Mouse (Mus musculus) embryo, embryonic 10.5 days (tissue): ENCODE data around the gene Pbx4.

ENCODE experiments used
- DNase-seq: peaks from one replicate; pipeline ENCODE4 v3.0.0-alpha.2; 2015; ENCODE audit warnings: low spot score

The Pbx4 gene

DNA sequence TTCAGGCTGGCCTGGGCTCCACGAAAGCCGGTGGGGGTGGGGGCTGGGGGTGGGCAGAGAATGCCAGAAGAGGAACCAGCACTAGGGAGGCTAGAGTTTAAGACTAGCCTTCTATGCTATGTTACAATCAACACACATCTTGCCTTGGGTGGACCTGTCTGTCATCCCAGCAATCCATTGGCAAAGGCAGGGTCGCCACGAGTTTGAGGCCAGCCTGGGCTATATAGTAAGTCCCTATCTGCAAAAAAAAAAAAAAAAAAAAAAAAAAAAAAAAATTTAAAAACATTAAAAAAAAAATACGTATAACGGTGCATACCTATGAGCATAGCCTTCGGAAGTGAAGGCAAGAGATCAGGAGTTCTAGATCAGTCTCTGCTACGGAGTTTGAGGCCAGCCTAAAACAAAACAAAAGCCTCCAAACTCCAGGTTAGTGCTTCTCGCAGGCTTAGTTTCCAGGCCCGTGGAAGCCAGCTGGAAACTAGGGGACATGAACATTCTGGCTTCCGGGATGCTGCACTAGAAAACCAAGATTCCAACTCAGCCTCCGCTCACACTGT, 68.7 kb downstream of the Pbx4 start:
- DNase-seq = no peak

DNA sequence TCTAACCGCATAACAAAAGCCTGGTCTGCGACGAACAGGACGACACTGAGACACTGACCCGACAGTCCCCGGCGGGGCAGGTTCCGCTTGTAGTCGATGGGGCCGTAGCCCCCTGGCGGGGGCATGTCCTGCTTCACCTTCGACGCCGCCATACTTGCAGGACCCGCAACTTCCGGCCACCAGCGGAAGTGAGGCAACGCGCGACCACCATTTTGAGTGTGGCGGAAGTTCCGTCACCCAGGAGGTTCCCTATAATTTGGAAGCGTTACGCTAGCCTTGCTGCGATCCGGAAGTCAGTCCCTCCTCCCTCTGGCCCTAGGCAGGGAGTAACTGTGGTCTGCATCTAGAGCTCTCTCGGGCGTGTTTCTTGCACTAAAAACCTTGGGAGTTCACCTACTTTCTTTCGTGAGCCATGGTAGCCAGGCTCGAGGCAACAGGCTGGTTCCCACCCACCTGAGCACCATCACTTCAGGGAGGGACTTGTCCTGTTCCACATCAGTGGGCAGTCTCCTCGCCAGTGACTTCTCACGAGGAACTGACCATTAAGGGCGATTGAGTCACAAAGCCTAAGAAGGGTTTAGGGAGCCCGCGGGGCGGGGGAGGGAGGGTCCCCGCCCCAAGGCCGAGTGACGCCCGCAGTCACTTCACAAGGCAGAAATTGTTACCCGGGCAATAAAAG, 69.3 kb downstream of the Pbx4 start:
- DNase-seq = peak; percentile 97

DNA sequence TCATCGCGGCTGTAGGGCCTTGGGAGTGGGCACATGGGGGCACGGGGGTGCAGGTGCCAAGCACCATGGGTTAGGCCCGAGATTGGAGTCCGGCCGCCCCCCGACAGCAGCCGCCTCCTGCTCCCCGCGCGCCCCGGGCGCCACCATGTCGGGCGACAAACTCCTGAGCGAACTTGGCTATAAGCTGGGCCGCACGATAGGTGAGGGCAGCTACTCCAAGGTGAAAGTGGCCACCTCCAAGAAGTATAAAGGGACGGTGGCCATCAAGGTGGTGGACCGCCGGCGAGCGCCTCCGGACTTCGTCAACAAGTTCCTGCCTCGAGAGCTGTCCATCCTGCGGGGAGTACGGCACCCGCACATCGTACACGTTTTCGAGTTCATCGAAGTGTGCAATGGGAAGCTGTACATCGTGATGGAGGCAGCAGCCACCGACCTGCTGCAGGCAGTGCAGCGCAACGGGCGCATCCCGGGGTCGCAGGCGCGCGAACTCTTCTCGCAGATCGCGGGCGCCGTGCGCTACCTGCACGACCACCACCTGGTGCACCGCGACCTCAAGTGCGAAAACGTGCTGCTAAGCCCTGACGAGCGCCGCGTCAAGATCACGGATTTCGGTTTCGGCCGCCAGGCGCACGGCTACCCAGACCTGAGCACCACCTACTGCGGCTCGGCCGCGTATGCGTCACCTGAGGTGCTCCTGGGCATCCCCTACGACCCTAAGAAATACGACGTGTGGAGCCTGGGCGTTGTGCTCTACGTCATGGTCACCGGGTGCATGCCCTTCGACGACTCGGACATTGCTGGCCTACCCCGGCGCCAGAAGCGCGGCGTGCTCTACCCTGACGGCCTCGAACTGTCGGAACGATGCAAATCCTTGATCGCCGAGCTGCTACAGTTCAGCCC, 70.1 kb downstream of the Pbx4 start, which contains the start of the genes Tssk6, Ndufa13 and Yjefn3:
TSS of gene Tssk6 (plus strand) at position 22 of the 900 bp plus-strand sequence.
TSS of gene Ndufa13 (minus strand) at position 396 of the 900 bp plus-strand sequence.
TSS of gene Yjefn3 (minus strand) at position 550 of the 900 bp plus-strand sequence.
- no peak for DNase-seq

DNA sequence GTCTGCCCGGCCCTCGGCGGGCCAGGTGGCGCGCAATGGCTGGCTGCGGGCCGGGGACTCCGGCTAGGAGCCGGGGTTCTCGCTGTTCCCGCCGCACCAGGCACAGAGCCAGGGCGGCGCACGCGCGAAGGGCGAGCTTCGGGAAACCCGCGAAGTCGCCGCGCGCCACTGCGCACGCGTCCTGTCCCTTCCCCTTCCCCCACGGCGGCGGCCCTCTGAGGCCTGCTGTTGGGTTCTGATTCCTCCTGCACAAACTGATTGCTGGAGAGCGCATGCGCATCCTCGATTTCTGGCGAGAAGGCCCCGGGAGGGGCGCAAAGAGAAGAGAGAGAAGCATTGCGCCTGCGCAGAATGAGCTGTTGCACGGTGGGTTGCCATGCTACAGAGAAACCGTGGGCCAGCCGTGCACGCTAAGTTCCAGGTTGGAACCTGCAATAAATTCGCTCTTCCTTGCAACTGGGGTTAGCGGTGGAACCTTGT, 70.8 kb downstream of the Pbx4 start:
- peak; percentile 100 for DNase-seq

DNA sequence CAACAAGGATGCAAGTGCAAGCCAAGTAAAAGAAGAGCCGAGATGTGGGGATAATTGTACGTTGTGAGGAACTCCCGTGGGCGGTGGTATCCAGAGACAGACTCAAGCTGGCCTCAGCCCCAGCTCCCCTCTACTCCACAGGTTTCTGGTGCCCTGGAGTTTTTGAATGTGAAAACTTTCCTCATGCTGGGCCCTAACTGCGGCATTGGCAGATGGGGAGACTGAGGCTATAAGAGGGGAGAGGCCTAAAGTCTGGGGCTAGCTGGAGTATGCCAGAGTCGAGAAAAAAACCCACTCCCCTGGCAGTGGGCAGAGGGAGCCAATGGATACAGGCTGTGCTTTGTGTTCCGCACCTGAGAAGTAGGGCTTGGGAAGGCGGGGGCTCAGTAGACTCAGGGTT, 71.8 kb downstream of the Pbx4 start:
- DNase-seq = no peak

DNA sequence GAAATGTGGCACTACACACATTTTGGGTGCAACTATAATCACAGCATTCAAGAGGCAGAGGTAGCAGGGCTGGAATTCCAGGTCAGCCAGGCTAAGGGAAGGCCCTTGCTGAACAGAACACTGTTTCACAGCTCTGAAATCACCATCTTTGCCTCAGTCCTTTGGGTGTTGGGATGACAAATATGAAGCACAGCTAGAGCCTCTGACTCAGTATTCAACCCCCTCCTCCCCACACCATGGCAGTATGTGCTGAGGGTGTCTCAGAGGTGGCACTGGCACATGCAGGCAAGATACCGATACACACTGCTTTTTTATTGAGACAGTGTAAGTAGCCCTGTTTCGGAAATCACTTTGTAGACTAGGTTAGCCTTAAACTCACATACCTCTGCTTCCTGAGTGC, 74.0 kb downstream of the Pbx4 start:
- DNase-seq = no peak

DNA sequence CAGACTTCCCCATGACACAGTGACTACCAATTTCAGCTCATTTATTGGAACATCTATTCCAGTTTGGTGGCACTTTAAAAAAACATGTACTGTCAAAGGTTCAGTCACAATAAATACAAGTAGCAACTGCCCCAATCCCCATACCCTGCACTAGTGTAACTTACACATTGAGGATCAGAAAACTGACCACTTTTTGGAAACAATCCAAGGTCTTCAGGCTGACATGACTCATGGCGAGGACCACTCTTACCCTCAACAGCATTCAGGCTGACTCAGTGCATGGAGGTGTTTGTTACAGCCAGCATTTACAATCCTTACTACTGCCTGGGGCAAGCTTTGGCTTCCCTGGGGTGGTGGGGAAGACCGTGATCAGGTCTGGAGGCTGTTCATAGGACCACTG, 74.8 kb downstream of the Pbx4 start:
- DNase-seq = no peak

DNA sequence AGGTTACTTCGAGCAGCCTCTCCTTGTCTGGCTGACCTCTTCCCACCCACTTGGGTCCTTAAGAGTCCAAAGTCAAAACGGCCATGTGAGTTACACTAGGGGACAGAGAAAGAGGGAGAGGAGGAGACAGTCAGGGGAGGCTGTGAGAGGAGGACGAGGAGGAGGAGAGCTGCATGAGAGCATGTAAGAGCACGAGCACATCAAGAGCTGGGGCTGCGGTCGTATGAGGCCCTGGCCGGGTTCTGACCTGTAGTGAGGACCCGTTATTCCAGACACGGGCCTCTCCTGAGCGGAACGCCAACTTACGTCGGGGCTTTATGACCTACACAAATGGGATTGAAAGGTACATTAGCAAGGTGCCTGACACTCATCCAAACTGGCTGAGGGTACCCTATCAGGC, 79.6 kb downstream of the Pbx4 start:
- DNase-seq = no peak

DNA sequence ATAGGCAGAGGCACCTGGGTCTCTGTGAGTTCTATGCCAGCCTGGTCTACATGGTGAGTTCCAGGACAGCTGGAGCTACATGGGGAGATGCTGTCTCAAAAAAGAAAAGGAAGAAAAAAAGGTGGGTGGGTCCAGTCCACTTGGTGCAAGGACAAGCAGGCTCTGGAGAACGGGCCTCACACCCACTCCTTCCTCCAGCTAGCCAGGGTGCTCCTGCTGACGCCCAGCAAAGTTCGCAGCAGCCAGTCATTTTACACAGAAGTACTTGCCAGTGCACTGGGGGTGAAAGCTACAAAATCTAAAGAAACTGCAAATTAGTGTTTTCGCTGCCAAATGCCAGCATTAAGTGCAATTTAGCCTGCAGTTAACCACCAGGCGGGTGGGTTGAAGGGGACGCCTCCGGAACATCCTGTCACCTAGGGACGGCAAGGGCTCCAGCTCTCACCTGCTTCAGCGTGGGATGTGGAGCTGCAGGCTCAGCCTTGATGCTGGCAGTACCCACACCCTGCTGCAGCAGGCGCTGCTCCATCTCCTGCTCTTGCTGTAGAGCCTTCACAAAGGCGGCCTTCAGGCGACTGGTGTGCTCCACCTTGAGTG, 80.3 kb downstream of the Pbx4 start:
- no peak for DNase-seq

DNA sequence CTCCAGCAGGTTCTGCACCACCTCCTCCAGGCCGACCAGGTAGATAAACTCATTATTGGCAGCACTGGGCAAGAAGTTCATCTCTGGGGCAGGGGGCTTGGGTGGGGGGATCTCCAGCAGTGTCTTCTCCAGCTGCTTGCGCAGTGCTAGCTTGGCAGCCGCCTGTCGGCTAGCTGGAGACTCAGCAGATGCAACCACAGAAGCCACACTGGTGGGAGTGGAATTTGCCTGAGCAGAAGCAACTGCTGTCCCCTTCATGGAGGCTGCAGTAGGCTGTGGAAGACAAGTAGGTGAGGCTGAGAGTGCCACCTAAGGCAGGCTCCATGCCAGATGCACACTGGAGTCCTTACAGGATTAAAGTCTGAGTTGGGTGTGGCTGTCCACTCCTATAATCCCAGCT, 82.2 kb downstream of the Pbx4 start:
- DNase-seq = no peak

DNA sequence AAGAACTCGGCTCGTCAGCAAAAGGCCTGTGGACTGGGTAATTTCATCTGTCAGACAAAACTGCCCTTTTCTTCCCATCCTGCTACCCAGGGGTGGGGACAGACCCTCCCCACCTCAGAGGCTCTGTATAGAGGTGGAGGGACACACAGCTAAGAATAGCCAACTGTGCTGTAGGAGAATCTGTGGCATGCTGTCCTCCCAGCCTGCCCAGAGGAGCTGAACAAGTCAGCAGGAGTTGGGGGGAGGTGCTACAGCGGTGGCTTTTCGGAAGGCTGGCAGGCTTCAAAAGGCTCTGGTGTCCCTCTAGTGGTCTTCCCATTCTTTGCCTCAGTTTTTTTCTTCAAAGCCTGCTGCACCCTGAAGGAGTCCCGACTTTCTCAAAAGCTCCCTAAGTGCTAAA, 83.5 kb downstream of the Pbx4 start:
- peak; percentile 49 for DNase-seq

DNA sequence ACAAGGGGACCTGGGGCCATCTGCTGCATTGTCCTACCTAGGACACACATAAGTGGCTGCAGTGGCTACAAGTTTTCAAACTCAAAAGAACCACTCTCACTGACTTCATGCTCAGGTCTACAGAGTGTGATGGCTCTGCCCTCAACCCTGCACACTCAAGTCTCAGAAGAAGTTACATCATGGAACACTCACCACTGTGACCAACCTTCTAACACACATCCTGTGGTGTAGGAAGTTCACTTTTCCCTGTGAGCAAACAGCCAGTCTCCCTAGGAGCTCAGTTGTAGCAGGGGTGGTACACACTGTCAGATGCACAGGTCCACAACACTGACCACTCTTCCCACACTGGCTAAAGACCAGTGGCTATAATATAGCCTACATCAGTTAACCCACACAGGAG, 86.2 kb downstream of the Pbx4 start:
- DNase-seq = no peak

DNA sequence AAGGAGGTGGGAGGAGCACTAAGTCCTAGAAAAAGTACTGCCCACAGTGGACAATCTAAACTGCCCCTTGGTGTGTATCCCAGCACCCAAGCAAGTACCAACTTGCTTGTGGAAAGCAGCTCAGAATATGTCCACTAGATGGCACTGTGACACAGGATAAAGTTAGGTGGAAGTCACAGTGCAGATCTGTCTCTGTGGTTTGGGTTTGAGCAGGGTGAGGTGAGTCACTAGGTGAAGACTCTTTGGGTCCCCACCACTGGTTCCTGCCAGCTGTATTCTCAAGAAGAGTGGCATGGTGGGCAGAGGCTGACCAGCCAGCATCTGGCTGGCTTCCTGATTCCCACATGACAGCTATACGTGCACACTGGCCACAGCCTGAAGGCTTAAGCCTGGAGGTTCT, 86.7 kb downstream of the Pbx4 start:
- DNase-seq = peak; percentile 90

DNA sequence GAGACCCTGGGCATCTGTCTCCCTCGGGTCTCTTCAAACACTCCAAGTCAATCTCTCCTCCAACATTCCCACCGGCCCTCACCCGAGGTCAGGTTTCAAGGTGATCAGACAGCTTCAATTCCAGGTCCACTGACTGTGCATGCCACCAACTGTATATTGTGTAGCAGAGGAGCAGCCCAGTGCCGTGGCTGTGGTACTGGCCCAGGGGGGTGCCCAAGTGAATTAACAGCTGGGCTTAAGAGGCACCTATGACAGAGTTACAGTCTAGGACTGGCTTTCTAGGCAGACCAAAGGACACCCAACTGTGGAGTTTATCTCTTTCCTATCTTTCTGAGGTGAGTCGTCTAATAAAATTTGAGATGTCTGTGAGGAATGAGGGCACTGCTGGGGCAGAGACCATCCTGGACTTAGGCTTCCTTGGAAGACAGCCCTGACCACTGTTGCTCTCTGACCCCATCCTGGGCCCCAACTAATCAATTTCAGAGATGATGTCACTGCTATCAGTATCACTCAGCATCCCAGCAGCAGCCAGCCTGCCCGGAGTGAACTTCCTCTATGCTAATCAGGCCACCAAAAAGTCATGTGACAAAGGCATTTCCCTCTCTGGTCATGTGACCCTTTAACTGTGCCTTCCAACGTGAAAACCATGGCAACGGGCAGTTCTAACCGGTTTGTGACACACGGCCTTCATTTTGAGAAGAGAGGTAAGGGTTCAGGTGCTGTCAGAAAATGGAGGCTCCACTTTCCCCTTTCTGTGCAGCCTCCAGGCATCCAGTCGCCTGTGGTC, 87.8 kb downstream of the Pbx4 start:
- peak; percentile 88 for DNase-seq

DNA sequence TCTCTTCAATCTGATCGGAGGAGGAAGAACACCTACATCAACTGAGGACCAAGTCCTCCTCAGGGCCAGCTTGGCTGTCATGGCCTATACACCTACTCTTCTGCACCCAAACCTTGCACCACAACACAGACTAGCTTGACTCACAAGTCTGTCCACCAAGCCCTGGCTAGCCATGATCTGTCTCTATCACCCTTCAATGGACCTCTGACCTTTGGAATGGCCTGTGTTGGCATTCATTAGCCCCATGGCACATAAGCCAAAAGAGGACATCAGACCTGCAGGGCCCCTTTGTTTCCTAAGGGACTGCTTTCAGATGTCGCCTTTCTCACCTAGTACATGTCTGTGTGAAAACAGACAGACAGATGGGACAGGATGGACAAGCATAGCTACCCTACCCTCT, 88.8 kb downstream of the Pbx4 start:
- DNase-seq = no peak
